Comparison of ENCODE assay signal across 31 mouse cellular contexts in the genomic region with DNA sequence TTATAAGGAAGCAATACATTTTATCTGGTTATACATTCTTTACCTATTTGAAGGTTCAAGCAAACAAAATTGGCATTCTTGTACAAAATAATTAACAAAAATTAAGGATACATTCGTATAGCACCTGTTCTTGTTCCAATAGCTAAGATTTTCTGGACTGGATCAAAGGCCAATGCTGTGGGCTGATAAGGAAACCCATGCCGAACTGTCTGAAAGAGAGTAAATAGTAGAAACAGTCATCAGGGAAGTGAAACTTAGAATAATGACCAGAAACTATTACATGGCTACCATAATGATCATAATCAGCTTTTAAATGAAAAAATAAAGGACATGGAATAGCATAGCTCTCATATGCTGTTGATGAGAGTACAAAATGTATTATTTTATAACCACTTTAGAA. TPM values are rescaled to one million over a fixed set of nuclear protein-coding genes. Genes with fewer than 3 reads are reported as not detected.
"Had no signal": no experiment of that assay in that cellular context is flagged by ENCODE, and none has a peak within 500 bp of the region (broad histone marks: within the 10 kb centered on the region; RNA-seq: fewer than 3 reads in every experiment).

No protein-coding gene starts in this region.

- DNase-seq: forebrain, postnatal 0 days; gastrocnemius, postnatal 14 days; gastrocnemius, postnatal 36 days; heart, adult 11 months; heart, adult 2 months; heart, postnatal 14 days; heart, postnatal 36 days; kidney, adult 11 months; kidney, adult 2 months; kidney, adult 9 months; kidney, postnatal 14 days; kidney, postnatal 36 days; layer of hippocampus, adult 9-11 months; layer of hippocampus, postnatal 36 days; left cerebral cortex, postnatal 4 days had no signal

- H3K9ac ChIP-seq: forebrain, postnatal 0 days; heart, embryonic 13.5 days; heart, embryonic 15.5 days; hindbrain, embryonic 13.5 days; hindbrain, embryonic 15.5 days; kidney, embryonic 15.5 days; limb, embryonic 13.5 days; limb, embryonic 15.5 days; liver, embryonic 12.5 days had no signal

- H3K27ac ChIP-seq: heart, adult 2 months; heart, embryonic 13.5 days; heart, embryonic 15.5 days; hindbrain, embryonic 13.5 days; hindbrain, embryonic 15.5 days; kidney, embryonic 15.5 days; kidney, postnatal 0 days; left cerebral cortex, adult 2 months; limb, embryonic 13.5 days; limb, embryonic 15.5 days; liver, embryonic 12.5 days had no signal

- H3K9me3 ChIP-seq: heart, embryonic 15.5 days; hindbrain, embryonic 15.5 days; kidney, embryonic 15.5 days; limb, embryonic 13.5 days; limb, embryonic 15.5 days; liver, embryonic 12.5 days had no signal

- H3K27me3 ChIP-seq: heart, embryonic 13.5 days; heart, embryonic 15.5 days; hindbrain, embryonic 13.5 days; hindbrain, embryonic 15.5 days; kidney, embryonic 15.5 days; limb, embryonic 13.5 days; limb, embryonic 15.5 days; liver, embryonic 12.5 days had no signal

- ATAC-seq: forebrain, postnatal 0 days; inflammation-experienced regulatory T-cells, adult 6 months; liver, embryonic 12.5 days had no signal

- H3K4me2 ChIP-seq: heart, embryonic 11.5 days; heart, embryonic 13.5 days; heart, embryonic 15.5 days; hindbrain, embryonic 13.5 days; hindbrain, embryonic 15.5 days; kidney, embryonic 15.5 days; limb, embryonic 13.5 days; limb, embryonic 15.5 days; liver, embryonic 12.5 days had no signal

- H3K36me3 ChIP-seq: heart, embryonic 13.5 days; heart, embryonic 15.5 days; kidney, embryonic 15.5 days; limb, embryonic 13.5 days; limb, embryonic 15.5 days; liver, embryonic 12.5 days had no signal

- H3K4me3 ChIP-seq: heart, adult 2 months; heart, embryonic 13.5 days; heart, embryonic 15.5 days; hindbrain, embryonic 13.5 days; hindbrain, embryonic 15.5 days; kidney, embryonic 15.5 days; left cerebral cortex, adult 2 months; limb, embryonic 13.5 days; limb, embryonic 15.5 days; liver, embryonic 12.5 days had no signal

- H3K4me1 ChIP-seq: heart, embryonic 13.5 days; heart, embryonic 15.5 days; hindbrain, embryonic 15.5 days; kidney, embryonic 15.5 days; limb, embryonic 13.5 days; limb, embryonic 15.5 days; liver, embryonic 12.5 days had no signal

RNA-seq across cellular contexts. Expression of gene Stxbp5l, which starts 39.8 kb away (rescaled TPM):
- total RNA-seq: heart, adult 2 months; heart, postnatal 14 days; heart, postnatal 36 days; hematopoietic stem cell, adult 5-6 weeks had no signal
- polyA plus RNA-seq: gonadal fat pad, adult 2 months; heart, adult 2 months; large intestine, adult 2 months; liver, adult 2 months had no signal
